Mouse (Mus musculus) small intestine, adult 2 months (tissue): ENCODE data around the gene Cdc45. TPM values are rescaled to one million over a fixed set of nuclear protein-coding genes. Genes with fewer than 3 reads are reported as not detected.
"Not testable (repeated sequence)": the region's sequence is repeated elsewhere in the genome, so short reads cannot be mapped to it uniquely, and the experiment has no call there.

Experiments
- H3K27ac ChIP-seq: fragments of 200-500 bp; 2 replicates; pipeline ENCODE4 v1.5.1; 2012; ENCODE audit warnings: low read depth, low read length, control low read depth, inconsistent platforms; ENCODE audit not compliant: insufficient read depth
- H3K27me3 ChIP-seq: fragments of 200-500 bp; 2 replicates; pipeline ENCODE4 v1.6.1; 2012; ENCODE audit warnings: mild to moderate bottlenecking, moderate library complexity, low read length, inconsistent platforms; ENCODE audit not compliant: control insufficient read depth, insufficient read depth
- H3K36me3 ChIP-seq: fragments of 200-500 bp; 2 replicates; pipeline ENCODE4 v1.6.1; 2012; ENCODE audit warnings: mild to moderate bottlenecking, low read length, control low read depth, inconsistent platforms; ENCODE audit not compliant: control insufficient read depth, insufficient read depth
- H3K4me1 ChIP-seq: fragments of 200-500 bp; 2 replicates; pipeline ENCODE4 v1.6.1; 2012; ENCODE audit warnings: low read length, inconsistent platforms, mixed read lengths; ENCODE audit not compliant: control insufficient read depth, insufficient read depth, insufficient read length
- H3K4me3 ChIP-seq: fragments of 200-500 bp; 2 replicates; pipeline ENCODE4 v1.5.1; 2012; ENCODE audit warnings: low read depth, mild to moderate bottlenecking, control low read depth, inconsistent platforms, low read length, moderate library complexity
- CTCF ChIP-seq: fragments of 200-500 bp; IDR thresholded peaks from 2 replicates; pipeline ENCODE4 v1.5.1; 2012; ENCODE audit warnings: low read depth, mild to moderate bottlenecking, control low read depth, inconsistent platforms, low read length, moderate library complexity, mixed read lengths; ENCODE audit not compliant: insufficient replicate concordance, insufficient read length; ENCODE audit errors: extremely low read depth
- POLR2A ChIP-seq: fragments of 200-500 bp; IDR thresholded peaks from 2 replicates; pipeline ENCODE4 v1.6.1; 2012; ENCODE audit warnings: low read depth, mild to moderate bottlenecking, control low read depth, inconsistent platforms, low read length, moderate library complexity
- WGBS: fragments of 180-500 bp; shearing (Covaris S2); methylation state at CpG from one replicate; pipeline ENCODE4 v1.1.7; 2018; 5-methylcytosine and 5-hydroxymethylcytosine counted together
- polyA plus RNA-seq: library from polyadenylated mRNA; depleted of rRNA; stranded (reverse); fragments of >200 nt; gene quantifications from 2 replicates; pipeline ENCODE4 v1.2.3, GENCODE M21; 2012; rRNA removed

Cdc45 gene
- polyA plus RNA-seq: 4.3 and 6.6 TPM in 2 replicates

- no peak for TF ChIP-seq CTCF
- TF ChIP-seq POLR2A: peak; percentile 67
- no peaks in the 10 kb centered on the region for H3K27me3 ChIP-seq
- peak within 1 kb of the TSS; percentile 81 for H3K27ac ChIP-seq
- peaks cover 18% of the 10 kb centered on the region for H3K36me3 ChIP-seq
- H3K4me1 ChIP-seq: no peaks in the 10 kb centered on the region
- WGBS: under 1% methylated on average over 42 of the region's 42 CpGs
- peak within 1 kb of the TSS; percentile 98 for H3K4me3 ChIP-seq
These were observed at the start of gene Cdc45, which contains the start of gene Ufd1 for GRCm38 (mm10) chr16:18811468-18812384. Gene Cdc45, minus strand, starts transcription at chr16:18811987. Gene Ufd1, plus strand, starts transcription at chr16:18811779.

GRCm38 (mm10) chr16:18860186-18860585, 48.4 kb upstream of the Cdc45 start:
- Histone ChIP-seq H3K4me3 (no peak overlapping the region), H3K27ac (no peak overlapping the region), H3K36me3 (no peaks in the 10 kb centered on the region), H3K4me1 (no peaks in the 10 kb centered on the region), H3K27me3 (no peaks in the 10 kb centered on the region)
- no peak for TF ChIP-seq POLR2A
- no peak for TF ChIP-seq CTCF
- WGBS: 67% methylated on average over 1 of the region's 1 CpGs

GRCm38 (mm10) chr16:18858551-18858950, 46.8 kb upstream of the Cdc45 start:
- no peak overlapping the region for H3K4me3 ChIP-seq
- H3K27ac ChIP-seq: no peak overlapping the region
- TF ChIP-seq CTCF (no peak), POLR2A (no peak)
- no peaks in the 10 kb centered on the region for H3K4me1 ChIP-seq
- H3K36me3 ChIP-seq: no peaks in the 10 kb centered on the region
- H3K27me3 ChIP-seq: no peaks in the 10 kb centered on the region

GRCm38 (mm10) chr16:18849521-18850190, 37.9 kb upstream of the Cdc45 start:
- not testable (repeated sequence) for H3K4me3 ChIP-seq, H3K27ac ChIP-seq, H3K27me3 ChIP-seq, H3K4me1 ChIP-seq, H3K36me3 ChIP-seq
- 88% methylated on average over 15 of the region's 17 CpGs for WGBS

GRCm38 (mm10) chr16:18846301-18846820, 34.6 kb upstream of the Cdc45 start:
- no peak overlapping the region for H3K27ac ChIP-seq
- 76% methylated on average over 15 of the region's 15 CpGs for WGBS
- no peaks in the 10 kb centered on the region for H3K4me1 ChIP-seq
- no peak overlapping the region for H3K4me3 ChIP-seq
- no peaks in the 10 kb centered on the region for H3K36me3 ChIP-seq
- no peaks in the 10 kb centered on the region for H3K27me3 ChIP-seq
- no peak for TF ChIP-seq CTCF
- TF ChIP-seq POLR2A: no peak

GRCm38 (mm10) chr16:18838346-18838745, 26.6 kb upstream of the Cdc45 start:
- Histone ChIP-seq H3K27me3 (no peaks in the 10 kb centered on the region), H3K36me3 (peaks cover 12% of the 10 kb centered on the region), H3K27ac (no peak overlapping the region), H3K4me1 (peaks cover 3% of the 10 kb centered on the region; the same call in 1 of the 2 replicates), H3K4me3 (no peak overlapping the region)
- TF ChIP-seq POLR2A (no peak), CTCF (no peak)
- 75% methylated on average over 4 of the region's 4 CpGs for WGBS

GRCm38 (mm10) chr16:18836468-18837208, 24.9 kb upstream of the Cdc45 start, which contains the start of the genes 2510002D24Rik and Gm28539:
Gene 2510002D24Rik, plus strand, starts transcription at chr16:18836578.
Gene Gm28539, plus strand, starts transcription at chr16:18836584.
- 1% methylated on average over 46 of the region's 46 CpGs for WGBS
- TF ChIP-seq POLR2A: peak; percentile 72; the same call in 1 of the 2 replicates
- no peak for TF ChIP-seq CTCF
- Histone ChIP-seq H3K36me3 (peaks cover 18% of the 10 kb centered on the region), H3K4me3 (peak within 1 kb of the TSS; percentile 93), H3K4me1 (peaks cover 3% of the 10 kb centered on the region; the same call in 1 of the 2 replicates), H3K27ac (peak within 1 kb of the TSS; percentile 35; the same call in 1 of the 2 replicates), H3K27me3 (no peaks in the 10 kb centered on the region)
